Mouse (Mus musculus): ENCODE results near the gene Prps1. TPM values are rescaled to one million over a fixed set of nuclear protein-coding genes. Genes with fewer than 3 reads are reported as not detected.
"Not testable (repeated sequence)": the region's sequence is repeated elsewhere in the genome, so short reads cannot be mapped to it uniquely, and the experiment has no call there.

Gene Prps1
- polyA plus RNA-seq, 1 experiment, result 9.8 TPM

GRCm38 (mm10) chrX:140450071-140450470 lies 6.3 kb upstream of the Prps1 start:
- Histone ChIP-seq H3K4me3 (ENCODE audit: insufficient read depth, low read length) (no peak overlapping the region), H3K27ac (ENCODE audit: insufficient read depth, low read depth, low read length) (no peak overlapping the region), H3K4me1 (ENCODE audit: control insufficient read depth, insufficient read depth, low read length) (no peaks in the 10 kb centered on the region)
- TF ChIP-seq CTCF (IDR thresholded peaks at IDR 0.05; ENCODE audit: low read depth, low read length) (no peak), POLR2A (IDR thresholded peaks at IDR 0.05; ENCODE audit: borderline replicate concordance, low read depth, low read length) (no peak)

- no peak overlapping the region for H3K27ac ChIP-seq (ENCODE audit: insufficient read depth, low read depth, low read length)
- peak overlapping the region; percentile 87 for H3K4me3 ChIP-seq (ENCODE audit: insufficient read depth, low read length)
- 0 out of 2 replicates have a peak, but pooled peaks cover 2% of the 10 kb centered on the region for H3K4me1 ChIP-seq (ENCODE audit: control insufficient read depth, insufficient read depth, low read length)
- no peak for TF ChIP-seq POLR2A (IDR thresholded peaks at IDR 0.05; ENCODE audit: borderline replicate concordance, low read depth, low read length)
- TF ChIP-seq CTCF (IDR thresholded peaks at IDR 0.05; ENCODE audit: low read depth, low read length), result no peak
Measured at GRCm38 (mm10) chrX:140456751-140457491, 508 bp downstream of the Prps1 start.

DNA sequence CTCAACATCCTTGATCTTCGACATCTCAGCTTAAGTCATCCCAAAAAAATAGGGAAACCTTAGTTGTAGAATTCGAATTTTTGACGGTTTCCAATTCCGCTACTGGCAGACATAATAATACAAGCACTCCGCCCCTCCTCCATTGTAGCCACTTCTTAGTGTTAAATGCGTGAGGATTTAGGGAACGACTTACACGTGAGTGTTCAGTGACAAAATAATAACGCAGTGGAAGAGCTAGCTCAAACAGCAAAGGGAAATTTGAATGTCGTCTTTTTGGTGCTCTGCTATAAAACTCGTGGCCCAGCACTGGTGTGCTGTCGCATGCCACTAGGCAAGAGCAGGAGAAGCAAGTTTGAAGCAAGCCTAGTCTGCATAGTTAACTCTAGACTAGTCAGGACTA lies 1.1 kb downstream of the Prps1 start:
- Histone ChIP-seq H3K4me3 (ENCODE audit: insufficient read depth, low read length) (peak overlapping the region; percentile 87), H3K4me1 (ENCODE audit: control insufficient read depth, insufficient read depth, low read length) (0 out of 2 replicates have a peak, but pooled peaks cover 2% of the 10 kb centered on the region), H3K27ac (ENCODE audit: insufficient read depth, low read depth, low read length) (no peak overlapping the region)
- TF ChIP-seq POLR2A (IDR thresholded peaks at IDR 0.05; ENCODE audit: borderline replicate concordance, low read depth, low read length) (no peak), CTCF (IDR thresholded peaks at IDR 0.05; ENCODE audit: low read depth, low read length) (no peak)

DNA sequence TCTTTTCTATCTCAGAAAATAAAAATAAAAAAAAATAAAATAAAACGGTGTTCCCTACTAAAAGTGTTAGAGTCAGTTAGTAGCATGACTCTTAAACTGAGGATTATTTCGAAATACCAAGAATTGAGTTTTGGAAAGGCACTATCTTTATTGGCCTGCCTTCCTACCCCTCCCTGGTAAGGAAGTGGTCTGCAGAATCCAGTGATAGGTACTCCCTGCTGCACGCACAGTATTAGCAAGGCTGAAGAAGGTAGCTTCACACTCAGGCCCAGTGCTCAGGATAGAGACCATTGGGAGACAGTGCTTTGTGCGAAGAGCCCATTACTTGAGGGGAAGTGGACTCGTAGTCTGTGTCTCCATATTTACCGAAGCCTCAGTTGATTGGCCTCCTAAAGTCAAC lies 21.8 kb downstream of the Prps1 start:
- Histone ChIP-seq H3K4me1 (ENCODE audit: control insufficient read depth, insufficient read depth, low read length) (no peaks in the 10 kb centered on the region), H3K4me3 (ENCODE audit: insufficient read depth, low read length) (no peak overlapping the region), H3K27ac (ENCODE audit: insufficient read depth, low read depth, low read length) (no peak overlapping the region)
- TF ChIP-seq CTCF (IDR thresholded peaks at IDR 0.05; ENCODE audit: low read depth, low read length) (no peak), POLR2A (IDR thresholded peaks at IDR 0.05; ENCODE audit: borderline replicate concordance, low read depth, low read length) (no peak)

DNA sequence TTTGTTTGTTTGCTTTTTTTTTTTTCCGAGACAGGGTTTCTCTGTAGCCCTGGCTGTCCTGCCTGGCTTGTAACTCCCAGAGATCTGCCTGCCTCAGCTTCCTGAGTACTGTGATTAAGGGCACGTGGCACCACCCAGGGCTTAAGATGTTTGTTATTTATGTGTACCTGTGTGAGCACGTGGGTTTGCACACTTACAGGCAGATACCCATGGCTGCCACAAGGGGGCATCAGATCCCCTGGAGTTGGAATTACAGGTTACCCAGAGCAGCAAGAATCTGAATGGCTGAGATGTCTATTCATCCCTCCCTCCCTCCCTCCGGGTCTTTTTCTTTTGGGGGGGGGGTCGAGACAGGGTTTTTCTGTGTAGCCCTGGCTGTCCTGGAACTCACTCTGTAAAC lies 22.8 kb downstream of the Prps1 start:
- Histone ChIP-seq H3K4me3 (ENCODE audit: insufficient read depth, low read length) (no peak overlapping the region), H3K27ac (ENCODE audit: insufficient read depth, low read depth, low read length) (no peak overlapping the region), H3K4me1 (ENCODE audit: control insufficient read depth, insufficient read depth, low read length) (no peaks in the 10 kb centered on the region)
- peak; percentile 38; the same call in 1 of the 2 replicates for TF ChIP-seq CTCF (IDR thresholded peaks at IDR 0.05; ENCODE audit: low read depth, low read length)
- TF ChIP-seq POLR2A (IDR thresholded peaks at IDR 0.05; ENCODE audit: borderline replicate concordance, low read depth, low read length), result no peak

DNA sequence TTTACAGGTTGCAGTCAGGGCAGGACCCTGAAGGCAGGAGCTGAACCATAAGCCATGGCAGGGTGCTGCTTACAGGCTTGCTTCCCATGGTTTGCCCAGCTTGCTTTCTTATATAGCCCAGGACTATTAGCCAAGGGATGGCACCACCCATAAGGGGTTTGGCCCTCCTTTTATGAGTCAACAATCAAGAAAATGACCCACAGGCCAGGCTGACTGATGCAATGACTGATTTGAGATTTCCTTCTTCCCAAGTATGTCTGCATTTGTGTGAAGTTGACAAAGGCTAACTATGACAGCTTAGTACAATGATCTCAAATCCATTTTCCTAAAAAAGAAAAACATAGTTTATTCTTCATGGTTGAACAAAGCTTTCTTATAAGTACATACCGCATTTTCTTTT lies 32.8 kb downstream of the Prps1 start:
- Histone ChIP-seq H3K4me1 (ENCODE audit: control insufficient read depth, insufficient read depth, low read length) (peaks cover 31% of the 10 kb centered on the region), H3K4me3 (ENCODE audit: insufficient read depth, low read length) (no peak overlapping the region), H3K27ac (ENCODE audit: insufficient read depth, low read depth, low read length) (no peak overlapping the region)
- TF ChIP-seq POLR2A (IDR thresholded peaks at IDR 0.05; ENCODE audit: borderline replicate concordance, low read depth, low read length) (no peak), CTCF (IDR thresholded peaks at IDR 0.05; ENCODE audit: low read depth, low read length) (no peak)

DNA sequence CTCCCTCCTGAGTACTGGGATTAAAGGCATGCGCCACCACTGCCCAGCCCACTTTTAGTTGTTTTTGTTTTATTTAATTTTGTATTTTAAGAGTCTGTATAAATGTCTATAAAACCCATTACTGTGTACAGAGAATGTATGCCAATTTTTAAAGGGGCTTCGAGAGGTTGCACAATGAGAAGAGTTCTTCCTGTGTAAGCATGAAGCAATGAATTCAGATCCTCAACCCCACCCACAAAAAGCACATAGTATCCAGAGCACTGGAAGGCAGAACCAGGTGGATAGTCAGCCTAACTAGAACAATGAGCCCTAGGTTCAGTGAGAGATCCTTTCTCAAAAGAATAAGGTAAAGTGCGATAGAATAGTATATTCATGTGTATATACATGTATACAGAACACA lies 33.8 kb downstream of the Prps1 start:
- no peak for TF ChIP-seq CTCF (IDR thresholded peaks at IDR 0.05; ENCODE audit: low read depth, low read length)
- TF ChIP-seq POLR2A (IDR thresholded peaks at IDR 0.05; ENCODE audit: borderline replicate concordance, low read depth, low read length), result no peak
- Histone ChIP-seq H3K4me3 (ENCODE audit: insufficient read depth, low read length) (no peak overlapping the region), H3K4me1 (ENCODE audit: control insufficient read depth, insufficient read depth, low read length) (peaks cover 31% of the 10 kb centered on the region), H3K27ac (ENCODE audit: insufficient read depth, low read depth, low read length) (no peak overlapping the region)

DNA sequence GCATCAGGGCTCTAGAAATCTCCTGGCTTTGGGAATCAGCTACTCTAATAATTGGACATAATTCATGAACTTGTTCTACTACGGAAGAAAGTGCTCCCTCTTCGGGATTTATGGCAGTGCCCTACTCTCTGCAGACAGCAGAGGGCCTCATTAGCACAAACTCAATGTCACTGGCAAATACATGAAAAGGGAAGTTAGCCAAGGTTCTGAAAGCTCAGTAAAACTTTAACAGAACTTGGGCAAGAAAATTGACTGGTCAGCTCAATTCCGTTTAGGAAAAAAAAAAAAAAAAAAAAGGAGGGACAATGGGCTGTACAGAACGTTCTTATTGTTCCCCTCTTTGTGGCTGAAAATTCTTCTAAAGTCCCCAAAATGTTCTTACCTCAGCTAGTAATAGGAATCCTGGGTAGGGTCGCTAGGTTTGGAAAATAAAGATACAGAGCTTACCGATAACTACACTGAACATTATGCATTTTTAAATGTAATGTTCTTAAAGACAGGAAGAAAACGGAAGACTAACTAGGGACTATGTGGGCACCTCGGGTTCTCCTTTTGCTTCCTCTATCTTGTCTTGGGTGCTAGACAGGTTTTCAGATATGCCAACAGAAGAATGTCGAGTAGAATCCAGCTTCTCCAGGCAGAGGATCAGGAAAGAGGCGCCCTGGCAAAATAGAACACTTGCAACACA lies 35.6 kb downstream of the Prps1 start:
- TF ChIP-seq CTCF (IDR thresholded peaks at IDR 0.05; ENCODE audit: low read depth, low read length) (no peak), POLR2A (IDR thresholded peaks at IDR 0.05; ENCODE audit: borderline replicate concordance, low read depth, low read length) (no peak)
- H3K27ac ChIP-seq (ENCODE audit: insufficient read depth, low read depth, low read length), result peak overlapping the region; percentile 58
- H3K4me1 ChIP-seq (ENCODE audit: control insufficient read depth, insufficient read depth, low read length), result peaks cover 36% of the 10 kb centered on the region
- no peak overlapping the region for H3K4me3 ChIP-seq (ENCODE audit: insufficient read depth, low read length)

- Histone ChIP-seq H3K4me1 (ENCODE audit: control insufficient read depth, insufficient read depth, low read length) (peaks cover 41% of the 10 kb centered on the region), H3K4me3 (ENCODE audit: insufficient read depth, low read length) (no peak overlapping the region), H3K27ac (ENCODE audit: insufficient read depth, low read depth, low read length) (peak overlapping the region; percentile 50)
- no peak for TF ChIP-seq CTCF (IDR thresholded peaks at IDR 0.05; ENCODE audit: low read depth, low read length)
- TF ChIP-seq POLR2A (IDR thresholded peaks at IDR 0.05; ENCODE audit: borderline replicate concordance, low read depth, low read length), result no peak
Measured at GRCm38 (mm10) chrX:140493527-140494029, 37.2 kb downstream of the Prps1 start.

DNA sequence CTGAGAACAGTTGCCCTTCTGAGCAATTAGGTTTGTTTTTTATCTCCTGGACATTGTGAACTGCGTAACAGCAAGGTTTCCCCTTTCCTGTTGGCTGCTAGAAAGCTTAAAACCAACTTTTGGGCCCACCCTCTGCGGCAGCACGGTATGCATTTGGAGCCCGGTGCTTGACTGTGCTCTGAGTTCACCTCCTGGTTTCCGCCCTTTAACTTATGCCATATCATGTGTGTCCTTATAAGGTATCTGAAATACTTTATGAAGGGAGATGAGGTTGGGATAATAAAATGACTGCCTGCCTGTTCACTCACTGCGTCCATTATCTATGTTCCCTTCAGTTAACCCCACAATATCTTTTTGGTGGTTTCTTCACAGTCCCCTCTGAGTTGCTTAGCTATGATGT lies 37.8 kb downstream of the Prps1 start:
- no peak overlapping the region; the same call in 1 of the 2 replicates for H3K27ac ChIP-seq (ENCODE audit: insufficient read depth, low read depth, low read length)
- no peak overlapping the region for H3K4me3 ChIP-seq (ENCODE audit: insufficient read depth, low read length)
- no peak for TF ChIP-seq POLR2A (IDR thresholded peaks at IDR 0.05; ENCODE audit: borderline replicate concordance, low read depth, low read length)
- TF ChIP-seq CTCF (IDR thresholded peaks at IDR 0.05; ENCODE audit: low read depth, low read length), result no peak

GRCm38 (mm10) chrX:140498431-140498830 lies 42.0 kb downstream of the Prps1 start:
- H3K27ac ChIP-seq (ENCODE audit: insufficient read depth, low read depth, low read length); H3K4me3 ChIP-seq (ENCODE audit: insufficient read depth, low read length): not testable (repeated sequence)
- H3K4me1 ChIP-seq (ENCODE audit: control insufficient read depth, insufficient read depth, low read length), result peaks cover 21% of the 10 kb centered on the region

More for the DNA sequence above, 37.8 kb downstream of the Prps1 start:
- H3K4me1 ChIP-seq (ENCODE audit: control insufficient read depth, insufficient read depth, low read length), result peaks cover 38% of the 10 kb centered on the region
